Mouse (Mus musculus) bone marrow, adult 2 months (tissue): Measurements from ENCODE around the gene Serinc5. TPM values are rescaled to one million over a fixed set of nuclear protein-coding genes. Genes with fewer than 3 reads are reported as not detected.

ENCODE experiments used
- H3K27ac ChIP-seq: fragments of 200-500 bp; 2 replicates; pipeline ENCODE4 v1.5.1; 2012; ENCODE audit warnings: low read depth, mild to moderate bottlenecking, control low read depth, inconsistent platforms, low read length; ENCODE audit not compliant: control insufficient read depth, poor library complexity, insufficient read depth
- H3K4me1 ChIP-seq: fragments of 200-500 bp; 2 replicates; pipeline ENCODE4 v1.6.1; 2011; ENCODE audit warnings: low read length; ENCODE audit not compliant: control insufficient read depth, insufficient read depth
- H3K4me3 ChIP-seq: fragments of 200-500 bp; replicated peaks from 2 replicates; pipeline ENCODE3; 2011; ENCODE audit warnings: mild to moderate bottlenecking, low read depth, low read length, control low read depth; ENCODE audit not compliant: control insufficient read depth
- CTCF ChIP-seq: fragments of 200-500 bp; IDR thresholded peaks from 2 replicates; pipeline ENCODE4 v1.5.1; 2011; ENCODE audit warnings: low read length, control low read depth; ENCODE audit not compliant: control insufficient read depth, insufficient read depth
- POLR2A ChIP-seq: fragments of 200-500 bp; IDR thresholded peaks from 2 replicates; pipeline ENCODE4 v1.6.1; 2011; ENCODE audit warnings: low read depth, mild to moderate bottlenecking, control low read depth, low read length, borderline replicate concordance; ENCODE audit not compliant: control insufficient read depth
- WGBS: fragments of 180-500 bp; shearing (Covaris S2); methylation state at CpG from one replicate; pipeline ENCODE4 v1.1.7; 2018; 5-methylcytosine and 5-hydroxymethylcytosine counted together
- polyA plus RNA-seq: library from polyadenylated mRNA; stranded (reverse); fragments of >200 nt; gene quantifications from 2 replicates; pipeline ENCODE4 v1.2.4, GENCODE M21; 2011; ENCODE audit warnings: low replicate concordance; ENCODE audit not compliant: missing spikeins, insufficient read depth, insufficient read length

Gene Serinc5
- 17.2 and 17.4 TPM in 2 replicates for polyA plus RNA-seq

DNA sequence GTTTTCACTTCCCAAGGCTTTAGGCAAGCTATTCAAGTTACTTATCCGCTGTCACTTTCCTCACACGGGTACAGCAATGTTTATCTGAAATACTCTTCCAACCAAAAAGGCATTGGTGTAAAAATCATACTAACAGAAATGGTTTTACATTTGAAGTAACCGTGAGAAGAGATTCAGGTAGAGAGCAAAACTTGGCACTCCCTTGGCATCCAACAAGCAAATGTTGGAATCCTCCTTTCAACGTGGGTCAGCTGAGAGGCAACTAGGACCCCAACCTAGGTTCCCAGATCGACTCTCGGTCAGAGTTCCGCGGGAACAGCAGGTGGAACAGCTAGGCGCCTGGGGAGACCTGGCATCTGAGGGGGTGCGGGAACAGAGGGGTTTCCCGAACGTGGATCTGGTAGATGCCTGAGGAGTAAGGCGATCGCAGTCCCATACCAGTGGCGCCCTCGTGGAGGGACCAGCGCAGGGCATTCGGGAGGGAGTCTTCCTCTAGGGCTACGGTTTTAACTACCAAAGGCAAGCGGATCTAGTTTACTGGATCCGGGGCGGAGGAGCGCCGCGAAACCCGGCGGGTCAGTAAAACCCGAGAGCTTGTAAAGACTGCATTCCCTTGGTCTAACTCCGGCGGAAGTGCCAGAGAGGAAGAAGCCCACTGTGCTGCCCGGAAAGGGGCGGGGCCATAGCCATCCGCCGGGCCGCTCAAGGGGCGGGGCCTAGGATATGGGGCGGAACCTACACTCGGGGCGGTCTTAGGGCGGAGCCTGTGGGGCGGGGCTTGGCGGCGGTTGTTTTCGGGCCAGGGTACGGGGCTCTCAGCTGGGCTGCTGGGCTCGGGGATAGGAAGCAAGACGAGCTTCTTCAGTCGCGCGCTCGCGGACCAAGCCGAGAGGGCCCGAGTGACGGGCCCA lies at the start of gene Serinc5:
Gene Serinc5, plus strand, starts transcription at position 781 of the 911 bp plus-strand sequence.
- WGBS, result under 1% methylated on average over 55 of the region's 55 CpGs
- peak within 1 kb of the TSS; percentile 94 for H3K27ac ChIP-seq
- H3K4me3 ChIP-seq, result peak within 1 kb of the TSS; percentile 75
- H3K4me1 ChIP-seq, result peaks cover 1% of the 10 kb centered on the region; the same call in 1 of the 2 replicates
- TF ChIP-seq CTCF, result no peak
- peak; percentile 72; the same call in 1 of the 2 replicates for TF ChIP-seq POLR2A

DNA sequence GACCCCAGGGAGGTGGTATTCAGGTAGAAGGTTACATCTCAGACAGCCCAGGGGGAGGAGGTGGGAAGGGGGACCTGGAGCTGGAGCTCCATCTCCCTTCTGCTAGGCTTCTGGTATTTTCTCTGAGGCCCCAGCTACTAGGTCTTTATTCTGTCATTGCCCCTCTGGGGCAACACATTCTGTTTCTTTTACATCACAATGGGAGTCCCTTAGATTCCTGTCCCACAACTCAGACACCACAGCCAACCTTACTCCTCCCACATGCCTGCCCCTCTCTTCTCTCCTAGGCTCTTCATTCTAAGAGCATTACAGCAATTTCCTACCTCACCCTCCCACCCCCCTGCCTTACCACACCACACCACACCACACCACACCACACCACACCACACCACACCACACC lies 34.8 kb upstream of the Serinc5 start, which contains the start of gene Spz1:
Gene Spz1, minus strand, starts transcription at position 101 of the 400 bp plus-strand sequence.
- no peaks in the 10 kb centered on the region; the same call in 1 of the 2 replicates for H3K4me1 ChIP-seq
- no peak within 1 kb of the TSS for H3K4me3 ChIP-seq
- TF ChIP-seq CTCF (no peak), POLR2A (no peak)
- H3K27ac ChIP-seq, result no peak within 1 kb of the TSS

- Histone ChIP-seq H3K4me3 (no peak overlapping the region), H3K4me1 (no peaks in the 10 kb centered on the region; the same call in 1 of the 2 replicates), H3K27ac (no peak overlapping the region)
- TF ChIP-seq POLR2A (no peak), CTCF (no peak)
- WGBS, result 16% methylated on average over 6 of the region's 6 CpGs
Observed at GRCm38 (mm10) chr13:92576688-92577087, 34.2 kb upstream of the Serinc5 start.

GRCm38 (mm10) chr13:92578210-92578609 lies 32.7 kb upstream of the Serinc5 start:
- TF ChIP-seq CTCF (no peak), POLR2A (no peak)
- H3K4me1 ChIP-seq, result no peaks in the 10 kb centered on the region; the same call in 1 of the 2 replicates
- H3K4me3 ChIP-seq, result no peak overlapping the region
- 66% methylated on average over 4 of the region's 4 CpGs for WGBS
- no peak overlapping the region for H3K27ac ChIP-seq

GRCm38 (mm10) chr13:92580220-92581043 lies 30.5 kb upstream of the Serinc5 start:
- TF ChIP-seq POLR2A (no peak), CTCF (peak; percentile 40)
- no peaks in the 10 kb centered on the region; the same call in 1 of the 2 replicates for H3K4me1 ChIP-seq
- H3K27ac ChIP-seq, result no peak overlapping the region
- WGBS, result 36% methylated on average over 10 of the region's 10 CpGs
- no peak overlapping the region for H3K4me3 ChIP-seq

GRCm38 (mm10) chr13:92584094-92584717 lies 26.7 kb upstream of the Serinc5 start:
- Histone ChIP-seq H3K4me1 (no peaks in the 10 kb centered on the region; the same call in 1 of the 2 replicates), H3K4me3 (no peak overlapping the region), H3K27ac (no peak overlapping the region)
- WGBS, result 73% methylated on average over 8 of the region's 8 CpGs
- TF ChIP-seq POLR2A (no peak), CTCF (no peak)

DNA sequence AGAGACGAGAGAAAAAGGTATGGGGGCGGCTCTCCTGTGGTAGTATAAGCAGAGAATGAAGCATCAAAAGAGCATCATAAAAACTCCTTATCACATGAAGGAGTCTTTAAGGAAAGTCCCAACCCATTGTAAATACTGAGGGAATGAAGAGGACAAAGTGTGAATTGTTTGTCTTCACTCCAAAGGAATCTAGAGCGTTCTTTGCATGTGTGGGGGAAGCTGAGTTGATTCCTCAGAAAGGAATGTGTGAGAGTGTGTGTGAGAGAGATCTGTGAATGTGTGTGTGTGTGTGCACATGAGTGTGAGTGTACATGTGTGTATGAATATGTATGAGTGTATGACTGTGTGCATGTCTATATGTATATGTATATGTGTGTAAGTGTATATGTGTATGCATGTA lies 22.2 kb upstream of the Serinc5 start:
- WGBS, result 88% methylated on average over 3 of the region's 3 CpGs
- H3K4me3 ChIP-seq, result no peak overlapping the region
- H3K27ac ChIP-seq, result no peak overlapping the region
- H3K4me1 ChIP-seq, result peaks cover 2% of the 10 kb centered on the region; the same call in 1 of the 2 replicates
- no peak for TF ChIP-seq POLR2A
- no peak for TF ChIP-seq CTCF
